8 mouse cellular contexts compared by ENCODE assay signal in the genomic region with DNA sequence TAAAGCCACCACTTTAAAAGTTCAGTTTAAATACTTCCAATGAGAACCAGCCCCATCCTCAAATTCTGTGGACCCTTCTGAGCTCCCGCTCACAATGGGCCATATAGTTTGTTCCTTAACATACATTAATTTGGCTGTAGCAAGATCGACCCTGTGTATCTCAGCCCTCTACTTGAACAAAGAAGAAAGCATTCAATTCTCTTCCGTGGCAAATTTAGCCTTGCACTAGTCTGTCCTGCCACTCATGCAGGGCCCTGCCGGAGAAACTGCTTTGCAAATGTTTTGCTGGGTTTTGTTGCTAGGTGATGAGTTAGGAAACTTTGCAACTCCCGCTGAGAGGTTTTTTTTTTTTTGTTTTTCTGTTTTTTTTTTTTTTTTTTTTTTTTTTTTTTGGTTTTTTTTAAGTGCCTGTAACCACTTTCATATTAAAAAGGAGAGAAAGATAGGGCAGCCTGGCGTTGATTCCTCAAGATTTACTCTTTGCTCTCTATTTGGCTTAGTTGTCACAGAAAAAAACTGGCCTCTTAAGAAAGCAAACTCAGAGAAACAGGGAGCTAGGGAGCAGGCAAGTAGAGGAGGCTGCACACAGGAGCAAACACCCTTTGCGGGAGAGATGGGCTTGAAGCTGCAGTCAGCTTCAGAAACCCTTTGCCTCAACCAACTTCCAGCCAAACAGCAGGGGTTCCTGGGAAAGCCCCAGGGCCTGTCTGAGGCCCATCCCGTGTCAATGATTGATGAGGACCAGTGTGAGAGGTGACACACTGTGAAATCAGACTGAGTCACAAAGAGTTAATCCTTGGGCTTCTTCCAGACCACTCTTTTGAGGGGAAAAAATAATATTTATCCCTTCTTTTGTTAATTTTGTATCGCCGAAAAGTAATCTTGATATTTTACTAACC.
DNase-seq lines count a peak whose midpoint lies in the region; ATAC-seq lines count a peak whose summit lies in the region.

No protein-coding gene starts in this region.

- H3K27ac ChIP-seq in heart, embryonic 11.5 days (ENCODE audit: low read depth, low read length), result no peak overlapping the region
- peak overlapping the region; percentile 80 for H3K27ac ChIP-seq in forebrain, embryonic 15.5 days (replicated peaks)

- no peak for DNase-seq in heart, postnatal 4 days
- peak; percentile 69 for DNase-seq in Muller cell, postnatal 12 days (ENCODE audit: inconsistent ontology term)
- DNase-seq in lung, postnatal 36 days, result peak; percentile 60
- DNase-seq in T-cell, adult 2 months (ENCODE audit: low spot score), result no peak
- no peak for DNase-seq in thymus, postnatal 4 days
- DNase-seq in layer of hippocampus, adult 9-10 months (ENCODE audit: low spot score), result no peak

- peaks cover 6% of the 10 kb centered on the region; the same call in 1 of the 2 replicates for H3K4me1 ChIP-seq in heart, embryonic 11.5 days (ENCODE audit: control insufficient read depth, insufficient read depth, low read length)
- peaks cover 25% of the 10 kb centered on the region for H3K4me1 ChIP-seq in forebrain, embryonic 15.5 days

- H3K4me2 ChIP-seq in heart, embryonic 11.5 days, result peak overlapping the region; percentile 52
- peak overlapping the region; percentile 18 for H3K4me2 ChIP-seq in forebrain, embryonic 15.5 days (replicated peaks)

- H3K36me3 ChIP-seq in heart, embryonic 11.5 days (ENCODE audit: control insufficient read depth, insufficient read depth, low read length), result no peaks in the 10 kb centered on the region
- H3K36me3 ChIP-seq in forebrain, embryonic 15.5 days, result no peaks in the 10 kb centered on the region

- no peak for ATAC-seq in heart, embryonic 11.5 days (replicated peaks; ENCODE audit: insufficient number of reproducible peaks, low FRiP score, low TSS enrichment)
- ATAC-seq in forebrain, embryonic 15.5 days (replicated peaks), result peak; percentile 62

- H3K9me3 ChIP-seq in heart, embryonic 11.5 days (replicated peaks; ENCODE audit: control insufficient read depth, low read length), result no peaks in the 10 kb centered on the region
- no peaks in the 10 kb centered on the region for H3K9me3 ChIP-seq in forebrain, embryonic 15.5 days

- no peak overlapping the region for H3K9ac ChIP-seq in heart, embryonic 11.5 days (ENCODE audit: low read depth, low read length)
- no peak overlapping the region for H3K9ac ChIP-seq in forebrain, embryonic 15.5 days (replicated peaks)

- H3K27me3 ChIP-seq in heart, embryonic 11.5 days (ENCODE audit: control insufficient read depth, insufficient read depth, low read length), result no peaks in the 10 kb centered on the region
- H3K27me3 ChIP-seq in forebrain, embryonic 15.5 days, result no peaks in the 10 kb centered on the region

- WGBS in heart, embryonic 11.5 days (ENCODE audit: insufficient replicate concordance), result 17% methylated on average over 10 of the region's 10 CpGs
- 2% methylated on average over 10 of the region's 10 CpGs for WGBS in forebrain, embryonic 15.5 days

- no peak overlapping the region for H3K4me3 ChIP-seq in heart, embryonic 11.5 days (ENCODE audit: low read depth, low read length)
- H3K4me3 ChIP-seq in forebrain, embryonic 15.5 days, result no peak overlapping the region

Comparison
In these comparisons a context has a peak if more than half of its experiments do, and no peak if none do; other contexts are left out.
1. DNase-seq: peak in Muller cell, postnatal 12 days (single experiment) and lung, postnatal 36 days (single experiment); none in heart, postnatal 4 days (single experiment), T-cell, adult 2 months (single experiment), thymus, postnatal 4 days (single experiment) and layer of hippocampus, adult 9-10 months (single experiment).